Mouse (Mus musculus) limb, embryonic 10.5 days (tissue): ENCODE data around the gene Rab1a. TPM values are rescaled to one million over a fixed set of nuclear protein-coding genes. Genes with fewer than 3 reads are reported as not detected.

Experiments
- DNase-seq: peaks from one replicate; pipeline ENCODE4 v3.0.0-alpha.2; 2017; ENCODE audit warnings: low spot score
- H3K27ac ChIP-seq: fragments of 300-500 bp; sonication (generic); 2 replicates; pipeline ENCODE4 v1.5.1; 2016; ENCODE audit warnings: mild to moderate bottlenecking
- H3K27me3 ChIP-seq: fragments of 300-500 bp; sonication (generic); 2 replicates; pipeline ENCODE4 v1.6.1; 2016; ENCODE audit warnings: low read depth, mild to moderate bottlenecking; ENCODE audit not compliant: poor library complexity, severe bottlenecking
- H3K36me3 ChIP-seq: fragments of 300-500 bp; sonication (generic); 2 replicates; pipeline ENCODE4 v1.6.1; 2016; ENCODE audit warnings: mild to moderate bottlenecking, moderate library complexity
- H3K4me1 ChIP-seq: fragments of 300-500 bp; sonication (generic); 2 replicates; pipeline ENCODE4 v1.6.1; 2016
- H3K4me3 ChIP-seq: fragments of 300-500 bp; sonication (generic); 2 replicates; pipeline ENCODE4 v1.5.1; 2016; ENCODE audit warnings: mild to moderate bottlenecking, moderate library complexity
- H3K9me3 ChIP-seq: fragments of 300-500 bp; sonication (generic); replicated peaks from 2 replicates; pipeline ENCODE4 v1.6.1; 2016; ENCODE audit warnings: mild to moderate bottlenecking
- WGBS: fragments of 180-500 bp; shearing (Covaris S2); methylation state at CpG from one replicate; pipeline ENCODE4 v1.1.7; 2016; 5-methylcytosine and 5-hydroxymethylcytosine counted together
- polyA plus RNA-seq: library from polyadenylated mRNA; unstranded; fragments of >200 nt; fragmentation: Nextera tagmentation; extraction: Ambion mirVana; gene quantifications from 2 replicates; pipeline ENCODE4 v1.2.1, GENCODE M21; 2016

Gene Rab1a
- polyA plus RNA-seq, 1 experiment from 2014 or later = 206 TPM

DNA sequence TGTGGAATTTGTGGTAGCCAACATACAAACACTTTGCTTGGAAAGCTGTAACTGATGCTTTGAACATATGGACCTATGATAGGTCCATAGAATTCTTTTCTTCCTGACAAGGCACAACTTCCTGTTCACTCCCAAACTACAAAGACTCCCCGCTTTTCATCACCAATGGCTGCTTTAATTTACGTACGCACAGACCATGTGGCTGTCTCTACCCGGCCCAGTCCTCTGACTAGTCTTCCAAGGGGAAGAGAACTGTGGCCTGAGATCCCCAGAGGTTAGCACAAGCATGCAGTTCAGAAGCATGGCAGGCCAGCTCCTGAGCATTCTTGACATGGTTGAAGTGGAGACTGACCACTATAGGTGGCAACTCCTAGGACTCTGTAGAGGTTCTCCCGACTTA lies 27.4 kb downstream of the Rab1a start:
- 76% methylated on average over 5 of the region's 5 CpGs for WGBS
- Histone ChIP-seq H3K27ac (no peak overlapping the region), H3K27me3 (no peaks in the 10 kb centered on the region), H3K4me3 (no peak overlapping the region), H3K36me3 (peaks cover 97% of the 10 kb centered on the region), H3K4me1 (no peaks in the 10 kb centered on the region), H3K9me3 (no peaks in the 10 kb centered on the region)
- DNase-seq = no peak

- Histone ChIP-seq H3K27me3 (no peaks in the 10 kb centered on the region), H3K36me3 (peaks cover 97% of the 10 kb centered on the region), H3K27ac (no peak overlapping the region), H3K4me3 (no peak overlapping the region), H3K9me3 (no peaks in the 10 kb centered on the region), H3K4me1 (no peaks in the 10 kb centered on the region)
- no peak for DNase-seq
- 91% methylated on average over 4 of the region's 4 CpGs for WGBS
These were observed 28.1 kb downstream of the Rab1a start for GRCm38 (mm10) chr11:20229311-20229710.

DNA sequence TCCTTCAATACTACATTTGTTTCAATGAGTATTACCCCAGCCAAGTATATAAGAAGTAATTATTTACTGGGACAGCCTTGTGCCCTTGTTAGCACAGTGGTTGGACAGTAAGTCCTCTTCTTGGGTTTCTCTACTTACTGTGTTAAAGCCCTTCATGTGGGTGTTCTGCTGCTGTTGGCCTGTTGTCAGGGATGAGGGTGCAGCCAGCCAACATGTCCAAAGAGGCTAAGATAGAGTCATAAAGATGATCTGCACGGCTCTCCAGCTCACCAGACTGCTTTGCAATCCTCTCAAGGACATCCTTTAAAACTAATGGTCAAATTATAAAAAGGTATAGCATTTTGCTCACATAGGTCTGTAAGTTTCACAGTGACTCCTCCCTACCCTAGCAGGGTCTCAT lies 29.1 kb downstream of the Rab1a start:
- H3K9me3 ChIP-seq = no peaks in the 10 kb centered on the region
- H3K36me3 ChIP-seq = peaks cover 97% of the 10 kb centered on the region
- no peaks in the 10 kb centered on the region for H3K4me1 ChIP-seq
- H3K4me3 ChIP-seq = no peak overlapping the region
- H3K27me3 ChIP-seq = no peaks in the 10 kb centered on the region
- DNase-seq = no peak
- 94% methylated on average over 1 of the region's 1 CpGs for WGBS
- no peak overlapping the region for H3K27ac ChIP-seq

- Histone ChIP-seq H3K36me3 (peaks cover 97% of the 10 kb centered on the region), H3K27me3 (no peaks in the 10 kb centered on the region), H3K9me3 (no peaks in the 10 kb centered on the region), H3K27ac (no peak overlapping the region), H3K4me3 (no peak overlapping the region), H3K4me1 (no peaks in the 10 kb centered on the region)
- WGBS = 76% methylated on average over 8 of the region's 8 CpGs
- DNase-seq = no peak
These were observed 30.1 kb downstream of the Rab1a start for GRCm38 (mm10) chr11:20231128-20231878.

GRCm38 (mm10) chr11:20232016-20232755 lies 31.0 kb downstream of the Rab1a start:
- 74% methylated on average over 5 of the region's 5 CpGs for WGBS
- Histone ChIP-seq H3K4me1 (no peaks in the 10 kb centered on the region), H3K36me3 (peaks cover 100% of the 10 kb centered on the region), H3K27me3 (no peaks in the 10 kb centered on the region), H3K4me3 (no peak overlapping the region), H3K27ac (no peak overlapping the region), H3K9me3 (no peaks in the 10 kb centered on the region)
- DNase-seq = no peak

GRCm38 (mm10) chr11:20234233-20234632 lies 33.0 kb downstream of the Rab1a start:
- Histone ChIP-seq H3K9me3 (no peaks in the 10 kb centered on the region), H3K36me3 (peaks cover 98% of the 10 kb centered on the region), H3K4me3 (no peak overlapping the region), H3K4me1 (no peaks in the 10 kb centered on the region), H3K27me3 (no peaks in the 10 kb centered on the region), H3K27ac (no peak overlapping the region)
- DNase-seq = no peak
- 78% methylated on average over 3 of the region's 3 CpGs for WGBS

DNA sequence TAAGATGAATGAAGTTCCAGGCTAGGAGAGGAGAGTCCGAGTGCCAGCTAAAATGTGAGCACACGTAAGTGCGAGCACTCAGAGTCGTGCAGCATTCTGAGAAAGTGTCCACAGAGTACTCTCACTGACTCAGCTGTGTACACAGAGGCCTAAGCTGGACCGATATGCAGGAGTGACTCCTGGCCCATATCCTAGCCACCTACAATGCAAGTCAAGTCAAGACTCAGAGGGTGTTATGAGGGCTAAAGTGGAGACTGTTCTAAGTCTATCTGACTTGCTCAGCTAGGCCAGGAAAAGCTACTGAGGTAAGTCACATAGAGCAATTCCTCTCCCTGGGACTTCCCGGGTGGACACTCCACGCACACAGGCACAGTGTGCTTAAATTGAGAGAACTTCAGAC lies 35.8 kb downstream of the Rab1a start:
- H3K4me3 ChIP-seq = no peak overlapping the region
- H3K27me3 ChIP-seq = no peaks in the 10 kb centered on the region
- no peaks in the 10 kb centered on the region for H3K9me3 ChIP-seq
- 92% methylated on average over 7 of the region's 7 CpGs for WGBS
- no peak for DNase-seq
- H3K4me1 ChIP-seq = peaks cover 6% of the 10 kb centered on the region; the same call in 1 of the 2 replicates
- H3K36me3 ChIP-seq = peaks cover 98% of the 10 kb centered on the region
- no peak overlapping the region for H3K27ac ChIP-seq

GRCm38 (mm10) chr11:20237976-20238375 lies 36.7 kb downstream of the Rab1a start:
- H3K27me3 ChIP-seq = no peaks in the 10 kb centered on the region
- H3K27ac ChIP-seq = no peak overlapping the region
- 94% methylated on average over 3 of the region's 3 CpGs for WGBS

GRCm38 (mm10) chr11:20239279-20239861 lies 38.1 kb downstream of the Rab1a start:
- WGBS = 93% methylated on average over 9 of the region's 9 CpGs
- Histone ChIP-seq H3K27me3 (no peaks in the 10 kb centered on the region), H3K27ac (no peak overlapping the region), H3K4me3 (no peak overlapping the region), H3K36me3 (peaks cover 85% of the 10 kb centered on the region), H3K4me1 (peaks cover 26% of the 10 kb centered on the region), H3K9me3 (no peaks in the 10 kb centered on the region)
- DNase-seq = no peak

More at GRCm38 (mm10) chr11:20237976-20238375, 36.7 kb downstream of the Rab1a start:
- no peaks in the 10 kb centered on the region for H3K9me3 ChIP-seq
- peaks cover 12% of the 10 kb centered on the region for H3K4me1 ChIP-seq
- peaks cover 95% of the 10 kb centered on the region for H3K36me3 ChIP-seq
- DNase-seq = no peak
- no peak overlapping the region for H3K4me3 ChIP-seq

DNA sequence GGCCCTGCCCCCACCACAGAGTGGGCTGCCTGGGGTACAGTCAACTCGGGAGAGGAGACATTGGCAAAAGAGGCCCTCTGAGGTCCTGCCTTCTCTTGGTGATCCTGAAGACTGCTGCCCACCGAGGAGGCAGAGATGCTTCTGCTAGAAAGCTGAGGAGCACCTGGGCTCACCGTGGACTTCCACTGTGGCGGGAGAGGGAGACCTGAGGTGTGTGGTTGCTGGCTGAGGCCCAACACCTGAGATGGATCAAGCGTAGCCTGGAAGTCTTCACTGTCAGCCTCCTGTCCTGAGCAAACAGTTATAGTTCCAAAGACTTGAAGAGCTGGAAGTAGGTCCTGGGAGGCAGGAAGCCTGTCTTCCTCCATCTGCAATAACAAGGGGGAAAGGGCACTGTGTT lies 39.1 kb downstream of the Rab1a start:
- no peak overlapping the region for H3K27ac ChIP-seq
- no peaks in the 10 kb centered on the region for H3K9me3 ChIP-seq
- WGBS = 86% methylated on average over 5 of the region's 5 CpGs
- H3K4me3 ChIP-seq = no peak overlapping the region
- peaks cover 32% of the 10 kb centered on the region for H3K4me1 ChIP-seq
- peaks cover 82% of the 10 kb centered on the region for H3K36me3 ChIP-seq
- no peak for DNase-seq
- H3K27me3 ChIP-seq = no peaks in the 10 kb centered on the region

DNA sequence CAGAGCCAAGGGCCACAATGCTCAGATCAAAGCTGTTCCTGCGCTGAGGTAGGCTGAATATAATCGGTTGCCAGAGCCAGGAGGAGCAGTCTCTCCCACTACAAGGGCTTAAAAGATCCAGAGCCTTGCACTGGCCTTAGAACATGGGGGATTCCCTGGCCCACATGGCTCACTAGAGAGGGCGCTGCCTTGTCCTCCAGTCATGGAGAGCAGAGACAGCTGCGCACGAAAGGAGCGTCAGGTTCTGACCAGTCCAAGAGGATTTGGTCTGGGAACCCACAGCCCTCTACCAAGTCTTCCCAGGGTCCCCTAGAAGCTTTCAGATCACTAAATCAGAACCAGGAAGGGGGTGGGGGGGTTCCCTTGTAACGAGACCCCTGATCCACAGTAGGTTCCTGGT lies 40.1 kb downstream of the Rab1a start:
- H3K4me1 ChIP-seq = peaks cover 38% of the 10 kb centered on the region
- H3K27me3 ChIP-seq = no peaks in the 10 kb centered on the region
- peaks cover 74% of the 10 kb centered on the region for H3K36me3 ChIP-seq
- no peak for DNase-seq
- no peak overlapping the region for H3K27ac ChIP-seq
- 93% methylated on average over 7 of the region's 7 CpGs for WGBS
- H3K9me3 ChIP-seq = no peaks in the 10 kb centered on the region
- no peak overlapping the region for H3K4me3 ChIP-seq

GRCm38 (mm10) chr11:20242366-20243056 lies 41.3 kb downstream of the Rab1a start:
- DNase-seq = no peak
- H3K4me1 ChIP-seq = peaks cover 50% of the 10 kb centered on the region
- 84% methylated on average over 6 of the region's 6 CpGs for WGBS
- H3K27me3 ChIP-seq = no peaks in the 10 kb centered on the region
- H3K36me3 ChIP-seq = peaks cover 73% of the 10 kb centered on the region
- H3K27ac ChIP-seq = peak overlapping the region; percentile 56; the same call in 1 of the 2 replicates
- H3K9me3 ChIP-seq = no peaks in the 10 kb centered on the region
- H3K4me3 ChIP-seq = no peak overlapping the region
